Mouse (Mus musculus) embryonic facial prominence, embryonic 13.5 days (tissue): ENCODE results near the gene Nr2c1. TPM values are rescaled to one million over a fixed set of nuclear protein-coding genes. Genes with fewer than 3 reads are reported as not detected.

Experiments
- ATAC-seq: fragments of 200-750 bp; cut with Nextera tagmentation; 2 replicates; pipeline ENCODE4 v1.8.0; 2017; ENCODE audit warnings: low read depth; ENCODE audit not compliant: insufficient number of reproducible peaks, insufficient read depth, low FRiP score, low TSS enrichment
- H3K27ac ChIP-seq: fragments of 300-500 bp; sonication (generic); 2 replicates; pipeline ENCODE4 v1.5.1; 2015; ENCODE audit warnings: moderate library complexity, mild to moderate bottlenecking, inconsistent platforms
- H3K27me3 ChIP-seq: fragments of 300-500 bp; sonication (generic); 2 replicates; pipeline ENCODE4 v1.6.1; 2015; ENCODE audit warnings: mild to moderate bottlenecking, inconsistent platforms
- H3K36me3 ChIP-seq: fragments of 300-500 bp; sonication (generic); 2 replicates; pipeline ENCODE4 v1.6.1; 2015; ENCODE audit warnings: mild to moderate bottlenecking, inconsistent platforms
- H3K4me1 ChIP-seq: fragments of 300-500 bp; sonication (generic); 2 replicates; pipeline ENCODE4 v1.6.1; 2015; ENCODE audit warnings: inconsistent platforms
- H3K4me2 ChIP-seq: fragments of 300-500 bp; sonication (generic); 2 replicates; pipeline ENCODE4 v1.6.1; 2015; ENCODE audit warnings: moderate library complexity, mild to moderate bottlenecking, inconsistent platforms
- H3K4me3 ChIP-seq: fragments of 300-500 bp; sonication (generic); 2 replicates; pipeline ENCODE4 v1.5.1; 2015; ENCODE audit warnings: mild to moderate bottlenecking, inconsistent platforms
- H3K9ac ChIP-seq: fragments of 300-500 bp; sonication (generic); 2 replicates; pipeline ENCODE4 v1.6.1; 2015; ENCODE audit warnings: mild to moderate bottlenecking, inconsistent platforms
- H3K9me3 ChIP-seq: fragments of 300-500 bp; sonication (generic); 2 replicates; pipeline ENCODE4 v1.6.1; 2016; ENCODE audit warnings: inconsistent platforms
- WGBS: fragments of 180-500 bp; shearing (Covaris S2); methylation state at CpG from one replicate; pipeline ENCODE4 v1.1.7; 2015; ENCODE audit warnings: mixed read lengths; 5-methylcytosine and 5-hydroxymethylcytosine counted together
- polyA plus RNA-seq: library from polyadenylated mRNA; unstranded; fragments of >200 nt; fragmentation: Nextera tagmentation; extraction: Ambion mirVana; gene quantifications from 2 replicates; pipeline ENCODE4 v1.2.1, GENCODE M21; 2015

The Nr2c1 gene
- polyA plus RNA-seq, 1 experiment from 2014 or later, result 9.3 TPM

DNA sequence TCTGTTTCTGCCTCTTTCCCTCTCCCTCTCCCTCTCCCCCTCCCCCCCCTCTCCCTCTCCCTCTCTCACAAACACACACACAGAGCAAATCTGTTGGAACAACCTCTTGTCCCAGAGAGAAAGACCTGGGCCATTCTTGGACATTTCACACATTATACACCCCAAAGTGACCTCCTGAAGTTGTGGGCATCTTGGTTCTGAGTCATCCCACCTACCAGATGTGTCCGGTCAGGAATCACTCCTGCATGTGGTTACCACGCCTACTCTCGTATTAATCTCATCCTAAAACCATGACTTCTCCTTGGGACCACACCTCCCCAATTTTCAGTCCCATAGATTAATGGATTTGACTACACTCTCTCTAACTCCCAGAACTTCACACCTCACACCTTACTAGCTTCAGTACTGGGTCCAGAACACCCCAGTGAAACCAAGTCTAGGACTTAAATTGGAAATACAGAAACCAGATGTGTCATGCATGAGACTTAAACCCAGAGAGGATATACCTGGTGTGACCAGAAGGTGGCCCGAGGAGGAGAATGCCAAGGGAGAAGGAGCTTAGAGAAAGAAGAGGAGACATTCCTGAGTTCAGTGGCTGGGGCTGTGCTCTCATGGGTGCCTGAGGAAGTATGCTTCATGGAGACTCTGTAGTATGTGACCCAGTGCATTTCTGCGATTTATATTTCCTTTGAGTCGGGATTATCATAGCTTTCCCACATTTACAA is 77.4 kb downstream of the Nr2c1 start:
- Histone ChIP-seq H3K36me3 (peaks cover 13% of the 10 kb centered on the region), H3K9me3 (no peaks in the 10 kb centered on the region), H3K4me2 (no peak overlapping the region), H3K27me3 (no peaks in the 10 kb centered on the region), H3K4me3 (no peak overlapping the region), H3K27ac (no peak overlapping the region), H3K9ac (no peak overlapping the region), H3K4me1 (no peaks in the 10 kb centered on the region)
- 70% methylated on average over 6 of the region's 6 CpGs for WGBS
- ATAC-seq, result no peak

DNA sequence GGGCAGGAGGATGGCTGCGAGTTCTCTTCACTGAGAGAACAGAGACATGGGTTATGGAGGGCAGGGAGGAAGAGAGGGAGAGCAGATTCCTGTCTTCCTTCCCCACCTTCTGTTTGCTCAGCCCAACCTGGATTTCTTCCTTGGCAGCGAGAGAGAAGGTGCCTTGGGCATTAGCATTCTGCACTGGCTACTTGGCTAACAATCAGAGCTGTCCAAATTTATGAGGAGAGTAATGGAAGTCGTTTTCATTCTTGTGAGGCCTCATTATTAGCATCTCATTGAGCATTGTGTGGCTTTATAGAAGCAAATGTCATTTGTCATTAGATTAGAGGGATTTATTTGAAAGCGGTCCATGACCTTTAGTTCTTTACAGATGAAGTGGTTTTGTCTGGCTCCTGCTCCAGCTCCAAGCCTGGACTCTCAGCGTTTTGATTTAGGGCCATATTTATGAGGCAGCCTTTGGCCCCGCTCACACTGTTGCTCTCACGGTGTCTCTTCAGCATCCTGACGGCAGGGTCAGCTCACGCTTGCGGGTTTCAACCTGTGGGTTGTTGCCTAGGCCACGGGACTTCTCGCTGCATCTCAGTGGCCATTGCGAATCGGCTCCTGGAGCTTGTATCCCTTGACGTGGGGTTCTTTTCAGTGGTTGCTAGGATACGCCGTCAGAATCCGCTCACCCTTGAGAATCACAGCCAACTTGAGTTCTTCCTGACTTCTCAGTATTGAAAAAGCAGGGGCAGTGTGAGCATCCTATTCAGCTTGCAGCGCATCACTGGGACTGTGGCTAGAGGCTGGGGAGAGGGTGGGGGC is 82.6 kb downstream of the Nr2c1 start:
- Histone ChIP-seq H3K27ac (no peak overlapping the region), H3K9ac (no peak overlapping the region), H3K9me3 (no peaks in the 10 kb centered on the region), H3K4me3 (no peak overlapping the region), H3K36me3 (no peaks in the 10 kb centered on the region), H3K4me2 (no peak overlapping the region), H3K27me3 (no peaks in the 10 kb centered on the region), H3K4me1 (no peaks in the 10 kb centered on the region)
- no peak for ATAC-seq
- 70% methylated on average over 19 of the region's 19 CpGs for WGBS

DNA sequence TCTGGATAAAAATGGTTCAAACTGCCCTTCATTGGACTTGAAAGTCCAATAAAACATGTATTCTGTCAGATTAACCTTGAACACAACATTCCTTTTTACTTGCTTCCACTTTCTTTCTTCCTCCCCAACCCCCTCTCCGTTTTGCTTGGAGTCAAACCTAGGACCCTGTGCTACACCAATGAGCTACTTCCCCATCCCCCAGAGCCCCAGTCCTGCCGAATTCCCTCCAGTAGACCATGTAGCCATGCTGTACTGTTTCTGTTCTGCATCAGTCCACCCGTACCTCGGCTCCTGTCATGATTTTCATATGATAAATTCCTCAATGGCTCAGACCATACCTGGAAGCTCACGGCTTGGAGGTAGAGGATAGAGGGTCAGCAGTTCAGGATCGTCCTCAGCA is 83.2 kb downstream of the Nr2c1 start:
- no peaks in the 10 kb centered on the region for H3K27me3 ChIP-seq
- no peaks in the 10 kb centered on the region for H3K4me1 ChIP-seq
- H3K4me2 ChIP-seq, result no peak overlapping the region
- no peak for ATAC-seq
- H3K36me3 ChIP-seq, result no peaks in the 10 kb centered on the region
- 84% methylated on average over 6 of the region's 6 CpGs for WGBS
- no peaks in the 10 kb centered on the region for H3K9me3 ChIP-seq
- H3K27ac ChIP-seq, result no peak overlapping the region
- H3K4me3 ChIP-seq, result no peak overlapping the region
- no peak overlapping the region for H3K9ac ChIP-seq

DNA sequence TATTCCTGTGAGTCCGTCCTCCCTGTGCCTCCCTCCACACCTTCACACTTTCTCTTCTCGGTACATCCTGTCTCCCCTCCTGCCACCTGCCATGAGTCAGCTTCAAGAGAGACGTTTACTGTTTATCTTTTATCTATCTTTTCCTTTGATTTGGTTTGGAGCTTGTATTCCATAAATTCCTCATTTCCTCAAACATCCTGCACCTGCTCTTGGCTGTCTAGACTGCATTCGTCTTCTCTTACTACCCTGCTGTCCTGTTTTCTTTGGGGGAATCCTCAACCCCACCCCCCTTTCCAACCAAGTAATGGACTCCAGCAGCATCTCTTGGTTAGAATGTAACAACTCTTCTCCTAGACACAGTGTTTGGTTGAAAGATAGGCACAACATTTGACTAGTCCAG is 87.4 kb downstream of the Nr2c1 start:
- Histone ChIP-seq H3K4me3 (no peak overlapping the region), H3K27me3 (no peaks in the 10 kb centered on the region), H3K9ac (no peak overlapping the region), H3K27ac (no peak overlapping the region), H3K9me3 (no peaks in the 10 kb centered on the region), H3K4me1 (0 out of 2 replicates have a peak, but pooled peaks cover 4% of the 10 kb centered on the region), H3K36me3 (no peaks in the 10 kb centered on the region), H3K4me2 (no peak overlapping the region)
- WGBS, result 58% methylated on average over 4 of the region's 4 CpGs
- ATAC-seq, result no peak

DNA sequence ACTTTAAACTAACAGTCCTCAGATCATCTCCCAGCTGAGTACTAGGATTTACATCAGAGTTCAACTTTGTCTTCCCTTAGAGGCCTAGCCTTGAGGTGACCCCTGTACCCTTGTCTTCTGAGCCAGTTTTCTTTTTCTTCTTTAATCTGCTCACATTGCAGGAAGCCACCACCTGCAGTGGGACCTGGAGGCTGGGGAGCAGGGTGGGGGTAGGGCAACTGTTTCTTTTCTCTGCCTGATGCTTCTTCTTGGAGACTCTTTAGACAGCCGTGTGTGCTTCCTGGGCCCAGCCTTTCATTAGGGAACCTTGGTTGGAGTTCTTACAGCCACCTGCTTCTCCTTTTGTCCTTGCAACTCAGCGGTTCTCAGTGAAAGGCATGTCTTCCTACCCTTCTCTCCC is 93.5 kb downstream of the Nr2c1 start:
- ATAC-seq, result no peak
- Histone ChIP-seq H3K9ac (no peak overlapping the region), H3K27ac (no peak overlapping the region), H3K36me3 (no peaks in the 10 kb centered on the region), H3K4me3 (no peak overlapping the region), H3K4me2 (no peak overlapping the region), H3K27me3 (no peaks in the 10 kb centered on the region), H3K4me1 (0 out of 2 replicates have a peak, but pooled peaks cover 4% of the 10 kb centered on the region), H3K9me3 (no peaks in the 10 kb centered on the region)
- WGBS, result 65% methylated on average over 2 of the region's 2 CpGs

Other genes starting within 250 kb of the Nr2c1 start
- 28.6 and 29.8 TPM in 2 replicates for gene Vezt, start 112.2 kb upstream of the Nr2c1 start, polyA plus RNA-seq
- gene Fgd6, start 112.0 kb upstream of the Nr2c1 start, polyA plus RNA-seq, result 3.2 and 3.3 TPM in 2 replicates
- gene Ndufa12, start 50.7 kb downstream of the Nr2c1 start, polyA plus RNA-seq, result 319 and 403 TPM in 2 replicates
- gene Gm4792, start 150.7 kb downstream of the Nr2c1 start, polyA plus RNA-seq, result not detected in 2 replicates
- gene Tmcc3, start 163.9 kb downstream of the Nr2c1 start, polyA plus RNA-seq, result 5.9 and 7.9 TPM in 2 replicates